Mouse (Mus musculus): ENCODE measurements at regions not wholly inside any gene's neighbourhood (a gene's known extent, or its start where the extent isn't known, plus 50 kb on each side); places are given as distances from the start of the nearest gene placed in this dataset.

DNA sequence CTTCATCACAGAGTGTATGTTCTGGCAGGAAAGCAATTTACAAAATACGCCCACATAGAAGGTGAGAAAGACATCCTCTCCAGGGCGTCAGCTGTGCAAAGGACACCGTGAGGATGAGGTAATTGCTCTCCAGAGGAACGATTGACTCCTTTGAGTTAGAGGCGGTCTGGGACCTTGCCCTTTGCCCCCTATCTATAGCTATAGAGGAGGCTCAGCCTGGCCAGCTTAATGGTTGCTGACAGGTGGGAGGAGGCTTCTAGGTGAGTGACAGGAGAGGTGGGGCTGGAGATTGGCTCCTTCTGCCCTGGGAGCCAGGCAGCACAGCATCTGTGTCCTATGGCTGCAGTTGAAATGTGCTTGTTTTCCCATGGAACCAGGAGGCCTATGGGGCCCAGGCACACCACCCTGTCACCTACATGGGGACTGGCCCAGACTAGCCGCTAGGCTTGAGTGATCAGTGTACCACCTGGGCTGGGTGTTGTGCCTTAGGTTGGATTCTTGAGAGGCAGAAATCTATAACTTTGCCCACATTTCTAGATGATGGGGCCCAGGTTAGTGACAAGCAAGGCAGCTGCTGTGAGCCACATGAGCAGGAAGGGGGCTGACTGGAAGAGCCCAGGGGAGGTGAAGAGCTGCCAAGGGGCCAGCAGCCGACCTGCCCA is 113.2 kb upstream of the Eef2kmt start:
- DNase-seq, result no peak

DNA sequence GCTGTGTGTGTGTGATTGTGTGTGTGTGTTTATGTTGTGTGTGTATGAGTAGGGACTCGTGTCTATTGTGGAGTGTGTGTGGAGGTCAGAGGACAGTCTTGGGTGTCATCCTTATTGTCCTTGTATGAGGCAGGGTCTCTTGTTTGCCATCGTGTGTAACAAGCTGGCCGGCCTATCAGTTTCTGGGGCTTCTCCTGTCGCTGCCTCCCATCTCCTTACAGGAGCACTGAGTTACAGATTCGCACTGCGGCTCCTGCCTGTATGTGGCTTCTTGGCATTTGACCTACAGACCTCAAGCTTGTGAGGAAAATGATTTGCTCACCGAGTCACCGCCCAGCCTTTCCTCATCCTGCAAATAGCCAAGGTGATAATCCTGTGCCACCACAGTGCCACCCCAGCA is 112.6 kb upstream of the Eef2kmt start:
- DNase-seq, result no peak

DNA sequence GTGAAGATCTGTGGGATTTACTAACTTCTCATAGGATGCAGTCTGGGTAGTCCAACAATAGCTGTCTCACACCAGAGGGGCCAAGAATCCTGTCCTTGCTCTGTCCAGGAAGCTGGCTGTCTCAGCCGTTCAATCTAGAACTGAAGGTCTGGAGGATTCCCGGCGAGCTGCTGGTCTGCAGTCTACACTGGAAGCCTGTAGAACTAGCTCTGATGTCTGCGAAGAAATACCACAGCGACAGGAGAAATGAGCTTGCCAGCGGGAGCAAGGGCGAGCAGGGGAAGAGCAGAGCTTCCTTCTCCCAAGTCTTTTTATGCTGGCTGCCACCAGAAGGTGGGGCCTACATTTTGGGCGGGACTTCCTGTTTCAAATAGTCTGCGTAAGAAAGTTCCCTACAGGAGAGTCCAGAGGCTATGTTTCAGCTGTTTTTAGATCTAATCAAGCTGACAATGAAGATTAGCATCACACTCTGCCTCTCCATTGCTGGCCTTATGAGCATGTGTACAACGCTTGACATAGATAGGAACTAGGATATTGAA is 111.9 kb upstream of the Eef2kmt start:
- no peak for DNase-seq

DNA sequence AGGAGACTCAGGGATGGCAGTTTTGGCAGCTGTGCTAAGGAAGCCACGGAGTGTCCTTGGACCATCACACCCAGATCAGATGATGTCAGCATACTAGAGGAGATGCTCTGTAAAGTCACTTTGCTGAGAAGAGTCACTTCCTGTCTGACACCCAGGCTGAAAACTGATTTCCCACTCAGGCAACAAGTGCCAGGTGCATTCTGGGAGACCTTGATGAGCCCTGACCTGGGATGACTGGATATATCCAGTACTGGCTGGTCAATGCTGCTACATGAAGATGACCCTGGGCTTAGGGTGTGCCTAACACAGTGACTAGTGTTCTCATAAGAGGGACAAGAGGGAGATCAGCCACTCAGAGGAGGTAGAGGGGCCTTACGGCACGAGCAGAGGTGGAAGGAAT is 110.2 kb upstream of the Eef2kmt start:
- DNase-seq, result no peak

DNA sequence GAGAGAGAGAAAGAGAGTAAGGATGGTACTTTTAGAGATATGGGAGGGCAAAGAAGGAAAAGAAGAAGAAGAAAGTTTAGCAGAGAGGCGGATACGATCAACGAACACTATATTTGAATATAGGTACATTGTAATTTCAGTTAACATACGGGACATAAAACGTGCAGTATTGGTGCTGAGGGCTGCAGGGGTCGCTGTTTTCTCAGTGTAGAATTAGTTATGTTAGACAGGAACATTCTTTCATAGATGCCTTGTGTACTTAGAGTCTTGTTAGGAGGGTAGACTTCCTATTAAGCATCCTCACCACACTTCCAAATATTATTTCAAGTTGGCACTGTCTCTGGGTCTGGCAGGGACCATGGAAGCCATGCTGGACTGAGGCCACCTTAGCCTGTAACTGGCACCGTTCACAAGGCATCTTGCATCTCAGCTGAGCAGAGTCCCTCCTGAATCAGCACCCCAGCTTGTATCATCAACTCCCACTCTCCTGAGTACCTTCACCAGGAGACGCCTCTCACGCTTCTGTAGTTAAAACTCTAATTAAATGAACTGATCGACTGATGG is 107.3 kb upstream of the Eef2kmt start:
- DNase-seq, result no peak

DNA sequence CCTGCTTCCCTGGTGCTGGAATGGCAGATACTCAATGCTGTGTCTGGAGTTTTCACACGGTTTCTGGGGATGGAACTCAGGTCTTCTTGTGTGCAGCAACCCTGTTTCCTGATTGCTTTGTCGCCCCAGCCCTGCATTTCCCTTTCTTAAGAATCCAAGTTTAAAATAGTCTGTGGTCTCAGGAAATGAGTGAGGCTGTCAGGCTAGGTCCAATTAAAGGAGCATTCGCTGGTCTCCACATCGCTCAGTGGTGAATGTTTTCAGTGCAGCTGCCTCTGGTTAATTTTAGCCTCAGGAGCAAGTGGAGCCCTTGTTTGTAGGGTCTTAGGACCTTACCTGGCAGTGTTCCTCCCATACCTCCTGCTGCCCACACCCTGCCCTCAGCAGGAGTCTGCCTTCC is 103.4 kb upstream of the Eef2kmt start:
- DNase-seq, result no peak

DNA sequence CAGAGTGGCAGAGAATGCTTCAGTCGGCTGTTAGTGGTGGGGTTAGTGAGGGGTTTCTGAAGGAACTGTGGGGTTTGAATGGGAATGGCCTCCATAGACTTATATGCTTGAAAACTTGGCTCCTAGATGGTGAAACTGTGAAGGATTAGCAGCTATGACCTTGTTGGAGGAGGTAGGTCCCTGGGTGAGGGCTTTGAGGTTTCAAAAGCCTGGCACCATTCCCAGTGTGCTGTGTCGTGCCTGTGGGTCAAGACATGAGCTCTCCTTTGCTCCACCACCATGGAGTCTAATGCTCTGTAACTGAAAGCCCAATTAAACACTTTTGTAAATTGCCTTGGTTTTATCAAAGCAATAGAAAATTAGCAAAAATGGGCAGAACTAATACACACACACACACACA is 98.1 kb upstream of the Eef2kmt start:
- DNase-seq, result no peak

DNA sequence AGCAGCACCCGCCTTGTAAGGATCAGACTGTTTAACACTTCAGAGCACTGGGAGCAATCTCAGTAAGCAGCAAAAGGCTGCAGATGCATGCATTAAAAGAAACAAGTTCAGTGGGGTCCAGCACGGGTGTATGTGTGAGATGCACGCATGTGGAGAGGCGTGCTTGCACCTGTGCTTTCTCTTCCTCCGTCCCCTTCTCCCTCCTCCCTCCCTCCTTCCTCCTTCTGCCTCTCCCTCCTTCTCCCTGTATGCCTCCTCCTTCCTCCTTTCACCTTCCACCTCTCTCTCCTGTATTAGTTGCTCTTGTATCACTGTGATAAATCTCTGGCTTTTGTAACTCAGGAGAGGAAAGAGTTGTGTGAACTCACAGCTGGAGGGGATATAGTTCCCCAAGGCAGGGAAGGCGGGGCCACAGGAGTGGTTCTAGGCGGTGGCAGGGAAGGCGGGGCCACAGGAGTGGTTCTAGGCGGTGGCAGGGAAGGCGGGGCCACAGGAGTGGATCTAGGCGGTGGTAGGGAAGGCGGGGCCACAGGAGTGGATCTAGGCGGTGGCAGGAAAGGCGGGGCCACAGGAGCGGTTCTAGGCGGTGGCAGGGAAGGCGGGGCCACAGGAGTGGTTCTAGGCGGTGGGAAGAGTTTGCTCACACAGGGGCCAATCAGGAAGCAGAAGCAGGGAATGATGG is 96.2 kb upstream of the Eef2kmt start:
- no peak for DNase-seq

DNA sequence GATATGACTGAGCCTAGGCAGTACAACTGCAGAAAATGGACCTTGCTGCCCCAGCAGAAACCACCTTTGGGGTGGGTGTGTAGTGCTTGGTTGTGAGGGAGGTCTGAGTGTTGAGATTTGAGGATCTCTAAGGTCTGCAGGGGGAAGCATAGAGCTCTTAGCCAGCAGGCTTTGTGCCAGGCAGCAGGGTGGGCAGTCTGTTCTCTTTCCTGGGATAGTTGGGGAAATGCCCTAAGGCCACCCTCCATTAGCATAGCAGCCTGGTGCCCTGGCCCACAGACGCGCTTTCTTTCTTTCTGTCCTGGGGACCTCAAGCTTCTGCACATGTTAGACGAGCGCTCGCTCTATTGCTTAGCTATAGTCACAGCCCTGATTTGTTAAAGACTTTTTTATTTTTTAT is 91.4 kb upstream of the Eef2kmt start:
- no peak for DNase-seq

DNA sequence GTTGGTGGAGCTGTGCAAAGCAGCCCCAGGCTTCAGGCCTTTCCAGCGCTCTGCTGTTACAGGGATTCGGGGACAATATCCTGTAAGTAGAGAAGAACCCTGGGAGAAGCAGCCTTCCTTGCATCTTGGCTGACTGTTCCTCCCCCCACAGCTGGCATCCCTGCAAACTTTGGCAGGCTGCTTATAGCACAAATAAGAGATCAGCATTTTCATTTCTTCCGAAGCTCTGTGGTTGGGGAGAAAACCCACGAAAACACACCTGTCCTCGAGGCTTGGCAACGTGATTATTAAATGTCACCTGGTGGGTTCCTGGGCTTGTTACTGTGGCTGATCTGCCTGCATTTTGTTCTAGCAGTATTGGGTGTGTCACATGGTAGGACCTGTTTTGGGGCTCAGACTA is 86.5 kb upstream of the Eef2kmt start:
- DNase-seq, result peak; percentile 11

DNA sequence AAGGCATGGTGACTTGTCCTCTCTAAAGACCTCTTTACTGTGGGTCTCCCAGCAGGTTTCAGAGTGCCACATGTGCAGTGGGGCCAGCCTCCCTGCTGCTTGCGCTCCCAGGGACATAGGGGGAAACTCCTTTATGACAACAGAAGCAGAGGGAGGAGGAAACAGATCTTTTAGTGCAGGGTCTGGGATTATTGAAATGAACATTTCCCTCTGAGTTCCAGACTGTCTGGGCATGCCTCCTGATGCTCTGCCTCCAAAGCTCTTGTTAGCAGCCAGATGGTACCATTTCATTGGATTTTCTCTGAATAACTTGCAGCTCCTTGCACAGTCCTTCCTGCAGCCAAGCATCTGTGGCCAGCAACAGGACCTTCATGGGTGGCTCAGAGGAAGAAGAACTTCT is 60.5 kb upstream of the Eef2kmt start:
- no peak for DNase-seq

DNA sequence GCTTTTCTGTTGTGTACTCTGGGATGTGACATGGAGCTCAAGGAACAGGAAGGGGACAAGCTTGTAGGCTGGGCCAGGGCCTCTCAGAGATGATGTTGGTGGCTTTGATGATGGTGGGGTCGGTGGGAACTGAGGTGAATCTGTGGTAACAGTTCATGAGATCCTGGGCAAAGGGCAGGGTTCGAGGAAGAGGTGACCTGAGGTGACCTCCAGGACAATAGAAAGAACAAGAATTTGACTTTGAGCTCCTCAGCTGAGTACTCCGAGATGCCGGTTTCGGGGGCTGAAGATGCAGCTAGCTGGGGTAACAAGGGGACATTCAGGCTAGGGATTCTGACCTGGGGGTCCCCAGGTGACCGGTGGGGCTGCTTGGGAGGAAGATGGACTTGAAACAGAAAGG is 57.5 kb upstream of the Eef2kmt start:
- DNase-seq, result no peak

DNA sequence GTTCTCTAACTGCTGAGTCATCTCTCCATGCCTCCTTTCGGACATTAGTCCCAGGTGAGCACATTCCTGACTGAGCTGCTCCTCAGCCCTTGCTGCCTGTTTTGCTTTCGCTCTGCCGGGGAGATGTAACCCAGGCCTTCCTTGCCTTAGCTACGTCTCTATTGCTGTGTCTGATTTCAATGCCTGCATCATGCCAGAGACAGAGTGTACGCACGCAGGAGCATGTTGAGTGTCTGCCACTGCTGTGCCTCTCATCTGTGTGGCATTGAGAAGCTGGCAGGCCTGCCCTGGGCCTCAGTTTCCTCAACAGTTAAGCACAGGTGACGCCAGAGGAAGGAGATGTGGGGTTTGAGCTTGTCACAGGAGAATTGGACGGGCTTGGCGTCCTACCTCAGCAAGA is 55.7 kb upstream of the Eef2kmt start:
- no peak for DNase-seq

DNA sequence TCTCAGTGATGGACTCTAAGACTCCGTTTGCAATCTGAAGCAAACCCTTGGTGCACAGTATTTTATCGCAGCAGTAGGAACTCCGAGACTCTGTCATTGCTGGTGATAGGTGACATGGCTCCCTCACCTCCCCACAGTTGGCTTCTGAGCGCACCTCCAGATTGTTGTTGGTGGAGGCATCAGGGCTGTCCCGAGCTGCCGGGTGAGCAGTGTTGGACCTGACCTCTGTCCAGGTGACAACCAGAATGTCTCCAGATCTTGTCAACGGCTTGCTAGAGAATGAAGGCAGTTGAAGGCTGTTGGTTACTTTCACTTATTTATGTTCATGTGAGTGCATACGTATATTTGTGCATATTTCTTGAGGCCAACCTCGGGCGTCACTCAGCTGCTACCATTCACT is 55.0 kb upstream of the Eef2kmt start:
- DNase-seq, result no peak

DNA sequence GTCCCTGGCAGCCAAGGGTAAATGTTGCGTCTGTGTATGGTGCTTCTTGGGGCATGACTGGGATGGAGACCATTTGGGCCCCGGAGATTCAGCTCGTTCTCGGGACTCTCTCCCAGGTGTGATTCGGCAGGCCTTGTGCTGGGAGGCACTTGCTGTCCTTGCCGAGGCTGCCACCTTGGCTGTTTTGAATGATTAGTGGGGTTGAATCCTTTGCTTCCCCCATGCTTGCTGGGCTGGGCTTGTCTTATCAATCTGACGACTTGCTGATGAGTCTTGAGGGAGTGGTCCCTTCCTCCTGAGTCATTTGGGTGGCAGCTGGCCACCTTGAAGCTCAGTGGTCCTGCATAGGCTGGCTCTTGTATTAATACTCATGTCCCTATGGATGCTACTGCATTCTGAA is 52.0 kb upstream of the Eef2kmt start:
- no peak for DNase-seq

DNA sequence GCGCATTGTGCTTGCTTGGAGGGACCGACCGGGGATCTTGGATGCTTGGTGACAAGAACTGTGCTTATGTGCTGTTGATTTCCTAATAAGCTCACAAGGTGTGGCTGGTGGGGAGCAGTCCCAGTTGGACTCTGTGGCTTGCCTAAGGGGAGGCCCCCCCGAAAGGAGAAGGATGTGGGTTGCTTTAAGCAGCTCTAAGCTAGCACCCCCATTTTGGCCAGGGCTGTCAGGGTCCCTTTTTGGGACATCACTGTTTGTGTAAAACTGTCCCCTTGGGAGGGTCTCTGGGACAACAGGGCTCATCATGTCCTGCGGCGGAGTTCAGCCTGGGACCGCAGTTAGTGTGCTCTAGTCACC is 51.4 kb upstream of the Eef2kmt start:
- DNase-seq, result no peak

DNA sequence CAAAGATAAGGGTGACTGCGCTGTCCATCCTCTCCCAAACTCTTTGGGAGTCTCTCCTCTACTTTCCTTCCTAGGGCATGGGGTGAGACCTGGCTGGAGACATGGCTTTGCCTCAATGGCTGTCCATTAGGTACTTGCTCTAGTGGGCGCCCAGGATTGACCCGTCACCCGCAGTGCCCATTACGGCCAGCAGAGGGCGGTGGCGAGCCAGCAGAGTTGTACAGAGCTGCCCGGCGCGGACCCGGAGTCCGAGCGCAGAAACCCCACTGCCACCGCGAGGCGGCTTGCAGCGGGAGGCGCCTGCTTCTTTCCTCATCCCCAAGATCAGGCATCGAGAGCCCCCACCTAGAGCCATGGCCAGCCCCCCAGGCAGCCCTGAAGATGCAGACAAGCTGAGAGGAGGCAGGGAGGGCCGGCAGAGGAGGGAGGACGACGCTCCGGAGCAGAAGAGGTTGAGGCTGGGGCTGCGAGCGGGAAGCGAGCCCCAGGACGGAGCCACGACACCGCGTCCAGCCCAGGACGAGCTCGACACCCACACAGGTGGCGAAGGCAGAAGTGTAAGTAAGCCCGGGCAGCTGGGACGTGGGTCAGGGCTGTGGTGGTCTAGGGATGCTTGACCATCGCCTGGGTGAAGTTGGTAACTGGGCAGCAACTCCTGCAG is 50.9 kb upstream of the Eef2kmt start:
- peak; percentile 94 for DNase-seq

All from right cerebral cortex, postnatal 4 days (tissue).